Mouse (Mus musculus): ENCODE data around the gene Ccnb1. TPM values are rescaled to one million over a fixed set of nuclear protein-coding genes. Genes with fewer than 3 reads are reported as not detected.
"Not testable (repeated sequence)": the region's sequence is repeated elsewhere in the genome, so short reads cannot be mapped to it uniquely, and the experiment has no call there.

The Ccnb1 gene
- polyA plus RNA-seq, 1 experiment from 2014 or later = 272 TPM

GRCm38 (mm10) chr13:100805776-100806175 is 19.4 kb upstream of the Ccnb1 start:
- 92% methylated on average over 3 of the region's 3 CpGs for WGBS
- Histone ChIP-seq H3K4me1 (no peaks in the 10 kb centered on the region), H3K4me2 (replicated peaks) (no peak overlapping the region), H3K4me3 (no peak overlapping the region), H3K36me3 (peaks cover 69% of the 10 kb centered on the region), H3K27ac (no peak overlapping the region), H3K27me3 (no peaks in the 10 kb centered on the region), H3K9me3 (no peaks in the 10 kb centered on the region), H3K9ac (no peak overlapping the region)
- ATAC-seq (ENCODE audit: insufficient number of reproducible peaks, insufficient read depth, low FRiP score, low TSS enrichment) = no peak

GRCm38 (mm10) chr13:100797171-100797570 is 10.8 kb upstream of the Ccnb1 start:
- no peak overlapping the region for H3K4me3 ChIP-seq
- no peaks in the 10 kb centered on the region for H3K27me3 ChIP-seq
- WGBS = 85% methylated on average over 6 of the region's 6 CpGs
- no peaks in the 10 kb centered on the region for H3K4me1 ChIP-seq
- no peak overlapping the region for H3K4me2 ChIP-seq (replicated peaks)
- no peak overlapping the region for H3K9ac ChIP-seq
- H3K27ac ChIP-seq = no peak overlapping the region
- no peak for ATAC-seq (ENCODE audit: insufficient number of reproducible peaks, insufficient read depth, low FRiP score, low TSS enrichment)
- peaks cover 13% of the 10 kb centered on the region for H3K36me3 ChIP-seq
- no peaks in the 10 kb centered on the region for H3K9me3 ChIP-seq

DNA sequence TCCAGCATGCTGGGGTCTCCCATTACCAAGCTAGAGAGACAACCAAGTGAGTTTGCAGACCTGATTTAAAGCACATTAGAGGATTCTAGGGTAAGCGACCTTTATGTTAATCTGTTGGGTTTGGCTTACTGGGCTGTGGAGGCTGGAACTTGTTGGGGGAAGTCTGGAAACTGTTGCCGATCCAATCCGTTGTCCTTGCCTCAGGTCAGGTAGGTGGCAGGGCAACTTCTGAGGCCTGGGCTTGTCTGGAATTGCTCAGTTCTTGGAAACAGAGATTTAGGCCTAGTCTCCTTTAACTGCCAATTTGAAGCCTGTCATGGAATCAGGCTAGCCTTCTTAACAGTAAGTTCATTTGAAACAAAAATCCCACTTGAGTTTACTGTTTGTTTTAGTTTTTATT is 2.7 kb upstream of the Ccnb1 start:
- Histone ChIP-seq H3K4me2 (replicated peaks) (no peak overlapping the region), H3K4me1 (peaks cover 11% of the 10 kb centered on the region), H3K36me3 (peaks cover 3% of the 10 kb centered on the region; the same call in 1 of the 2 replicates), H3K27me3 (no peaks in the 10 kb centered on the region), H3K9me3 (no peaks in the 10 kb centered on the region), H3K4me3 (no peak overlapping the region), H3K27ac (no peak overlapping the region), H3K9ac (no peak overlapping the region)
- 76% methylated on average over 3 of the region's 3 CpGs for WGBS
- no peak for ATAC-seq (ENCODE audit: insufficient number of reproducible peaks, insufficient read depth, low FRiP score, low TSS enrichment)

DNA sequence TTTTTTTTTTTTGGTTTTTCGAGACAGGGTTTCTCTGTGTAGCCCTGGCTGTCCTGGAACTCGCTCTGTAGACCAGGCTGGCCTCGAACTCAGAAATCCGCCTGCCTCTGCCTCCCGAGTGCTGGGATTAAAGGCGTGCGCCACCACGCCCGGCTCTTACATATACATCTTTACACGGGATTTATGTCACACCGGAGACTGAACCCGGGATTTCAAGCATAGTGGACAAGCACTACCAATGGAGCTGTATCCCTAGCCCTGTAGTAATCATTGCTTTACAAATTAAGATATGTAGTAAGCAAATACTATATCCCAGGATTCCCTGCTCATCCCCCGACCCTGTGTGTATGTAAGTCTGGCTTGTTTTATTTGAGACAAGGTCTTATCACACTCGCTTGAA is 1.7 kb upstream of the Ccnb1 start:
- not testable (repeated sequence) for H3K4me2 ChIP-seq (replicated peaks); H3K9ac ChIP-seq; H3K9me3 ChIP-seq; ATAC-seq (ENCODE audit: insufficient number of reproducible peaks, insufficient read depth, low FRiP score, low TSS enrichment); H3K4me3 ChIP-seq; H3K27ac ChIP-seq; H3K27me3 ChIP-seq
- Histone ChIP-seq H3K4me1 (peaks cover 16% of the 10 kb centered on the region), H3K36me3 (peaks cover 13% of the 10 kb centered on the region)
- WGBS = 92% methylated on average over 13 of the region's 14 CpGs

- no peaks in the 10 kb centered on the region for H3K27me3 ChIP-seq
- peaks cover 17% of the 10 kb centered on the region for H3K36me3 ChIP-seq
- H3K27ac ChIP-seq = no peak overlapping the region
- no peak overlapping the region for H3K9ac ChIP-seq
- 68% methylated on average over 6 of the region's 6 CpGs for WGBS
- H3K9me3 ChIP-seq = no peaks in the 10 kb centered on the region
- peaks cover 16% of the 10 kb centered on the region for H3K4me1 ChIP-seq
- ATAC-seq (ENCODE audit: insufficient number of reproducible peaks, insufficient read depth, low FRiP score, low TSS enrichment) = no peak
- H3K4me2 ChIP-seq (replicated peaks) = no peak overlapping the region
- no peak overlapping the region for H3K4me3 ChIP-seq
Observed at GRCm38 (mm10) chr13:100787316-100788010, 1.1 kb upstream of the Ccnb1 start.

DNA sequence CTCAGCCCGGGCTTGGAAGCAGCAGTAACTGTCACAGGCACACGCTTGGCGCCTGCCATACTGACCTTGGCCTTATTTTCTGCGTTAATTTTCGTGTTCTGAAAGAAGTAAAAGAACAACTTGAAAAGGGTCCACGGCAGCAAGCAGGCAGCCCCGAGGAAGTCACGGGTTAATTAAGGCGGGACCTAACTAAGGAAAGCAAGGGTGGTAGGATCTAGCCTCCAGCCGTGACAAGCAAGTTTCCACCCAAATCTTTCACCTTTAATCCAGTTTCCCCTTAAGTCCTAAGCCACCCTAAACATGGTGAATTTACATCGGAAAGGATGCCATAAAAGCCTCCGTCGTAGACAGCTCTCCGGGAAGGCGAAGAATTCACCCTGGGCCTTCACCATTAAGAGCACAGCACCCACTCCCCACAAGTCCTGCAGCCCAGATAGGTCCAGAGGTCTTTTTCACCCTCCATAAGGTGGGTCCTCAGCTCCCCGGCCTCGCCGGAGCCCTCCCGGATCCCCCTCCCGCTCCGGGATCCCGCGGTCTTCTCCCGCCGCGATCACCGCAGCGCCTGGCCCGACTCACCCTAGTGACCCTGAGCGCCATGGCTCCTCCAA is 460 bp downstream of the Ccnb1 start:
- H3K4me2 ChIP-seq (replicated peaks) = peak overlapping the region; percentile 69
- H3K9me3 ChIP-seq = no peaks in the 10 kb centered on the region
- peaks cover 30% of the 10 kb centered on the region for H3K36me3 ChIP-seq
- peaks cover 16% of the 10 kb centered on the region for H3K4me1 ChIP-seq
- H3K4me3 ChIP-seq = peak overlapping the region; percentile 67
- under 1% methylated on average over 30 of the region's 30 CpGs for WGBS
- H3K9ac ChIP-seq = peak overlapping the region; percentile 72
- peak; percentile 42; the same call in 1 of the 2 replicates for ATAC-seq (ENCODE audit: insufficient number of reproducible peaks, insufficient read depth, low FRiP score, low TSS enrichment)
- no peaks in the 10 kb centered on the region for H3K27me3 ChIP-seq
- peak overlapping the region; percentile 67 for H3K27ac ChIP-seq

GRCm38 (mm10) chr13:100777491-100777890 is 8.9 kb downstream of the Ccnb1 start:
- H3K4me3 ChIP-seq = no peak overlapping the region
- no peaks in the 10 kb centered on the region for H3K27me3 ChIP-seq
- no peak overlapping the region for H3K27ac ChIP-seq
- H3K9me3 ChIP-seq = no peaks in the 10 kb centered on the region
- 84% methylated on average over 3 of the region's 3 CpGs for WGBS
- no peak overlapping the region for H3K9ac ChIP-seq
- no peak overlapping the region for H3K4me2 ChIP-seq (replicated peaks)
- H3K4me1 ChIP-seq = peaks cover 16% of the 10 kb centered on the region
- peaks cover 31% of the 10 kb centered on the region for H3K36me3 ChIP-seq
- no peak for ATAC-seq (ENCODE audit: insufficient number of reproducible peaks, insufficient read depth, low FRiP score, low TSS enrichment)

DNA sequence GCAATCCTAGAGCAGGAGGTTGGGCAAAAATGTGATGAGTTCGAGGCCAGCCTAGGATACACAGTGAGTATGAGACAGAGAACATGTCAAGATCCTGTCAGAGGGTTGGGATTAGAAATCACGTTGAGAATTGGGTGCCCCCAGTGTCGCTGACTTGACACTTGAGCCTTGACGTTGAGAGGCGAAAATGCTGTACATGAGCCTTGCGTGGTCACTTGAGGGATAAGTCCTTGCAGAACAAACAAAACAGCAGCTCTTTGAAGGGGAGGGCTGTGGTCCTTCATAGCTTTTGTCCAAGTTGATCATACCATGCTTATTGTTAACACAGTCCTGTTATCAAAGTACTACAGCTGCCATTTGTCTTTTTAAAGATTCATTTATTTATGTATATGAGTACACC is 9.7 kb downstream of the Ccnb1 start:
- no peak overlapping the region; the same call in 1 of the 2 replicates for H3K4me2 ChIP-seq (replicated peaks)

DNA sequence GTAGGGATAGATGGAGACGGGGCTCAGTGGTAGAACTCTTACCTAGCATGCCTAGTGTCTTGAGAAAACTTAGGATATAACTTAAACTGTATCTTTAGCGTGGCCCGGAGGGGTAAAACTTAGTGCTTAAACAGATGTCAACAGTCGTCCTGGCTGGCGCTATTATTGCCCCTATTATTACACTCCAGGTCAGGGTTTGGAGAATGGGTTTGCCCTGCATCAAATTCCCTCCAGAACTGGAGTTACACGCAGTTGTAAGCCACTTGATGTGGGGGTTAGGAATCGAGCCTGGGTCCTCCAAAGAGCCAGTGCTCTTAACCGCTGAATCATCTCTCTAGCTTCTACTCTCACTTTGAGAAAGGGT is 10.3 kb downstream of the Ccnb1 start:
- WGBS = 16% methylated on average over 8 of the region's 8 CpGs
- no peak for ATAC-seq (ENCODE audit: insufficient number of reproducible peaks, insufficient read depth, low FRiP score, low TSS enrichment)
- Histone ChIP-seq H3K4me1 (peaks cover 16% of the 10 kb centered on the region), H3K36me3 (peaks cover 25% of the 10 kb centered on the region; the same call in 1 of the 2 replicates), H3K4me2 (replicated peaks) (peak overlapping the region; percentile 89), H3K27ac (0 out of 2 replicates have a peak overlapping the region, but pooled peaks have one; percentile 37), H3K27me3 (no peaks in the 10 kb centered on the region), H3K9me3 (no peaks in the 10 kb centered on the region), H3K4me3 (peak overlapping the region; percentile 87), H3K9ac (peak overlapping the region; percentile 70)

More for the DNA sequence above, 9.7 kb downstream of the Ccnb1 start:
- Histone ChIP-seq H3K9ac (no peak overlapping the region), H3K27me3 (no peaks in the 10 kb centered on the region), H3K4me1 (peaks cover 16% of the 10 kb centered on the region), H3K36me3 (peaks cover 30% of the 10 kb centered on the region), H3K27ac (no peak overlapping the region), H3K9me3 (no peaks in the 10 kb centered on the region), H3K4me3 (no peak overlapping the region)
- WGBS = 63% methylated on average over 6 of the region's 6 CpGs
- ATAC-seq (ENCODE audit: insufficient number of reproducible peaks, insufficient read depth, low FRiP score, low TSS enrichment) = no peak

- Histone ChIP-seq H3K4me1 (peaks cover 16% of the 10 kb centered on the region), H3K4me2 (replicated peaks) (peak within 1 kb of the TSS; percentile 89), H3K27ac (0 out of 2 replicates have a peak within 1 kb of the TSS, but pooled peaks have one; percentile 42), H3K27me3 (no peaks in the 10 kb centered on the region), H3K9me3 (no peaks in the 10 kb centered on the region), H3K36me3 (peaks cover 29% of the 10 kb centered on the region), H3K9ac (peak within 1 kb of the TSS; percentile 70), H3K4me3 (peak within 1 kb of the TSS; percentile 87)
- under 1% methylated on average over 46 of the region's 46 CpGs for WGBS
- ATAC-seq (ENCODE audit: insufficient number of reproducible peaks, insufficient read depth, low FRiP score, low TSS enrichment) = peak; percentile 81
Observed at GRCm38 (mm10) chr13:100775252-100776055, 10.9 kb downstream of the Ccnb1 start, which contains the start of gene Cenph. TSS of gene Cenph (minus strand) at chr13:100775899.

DNA sequence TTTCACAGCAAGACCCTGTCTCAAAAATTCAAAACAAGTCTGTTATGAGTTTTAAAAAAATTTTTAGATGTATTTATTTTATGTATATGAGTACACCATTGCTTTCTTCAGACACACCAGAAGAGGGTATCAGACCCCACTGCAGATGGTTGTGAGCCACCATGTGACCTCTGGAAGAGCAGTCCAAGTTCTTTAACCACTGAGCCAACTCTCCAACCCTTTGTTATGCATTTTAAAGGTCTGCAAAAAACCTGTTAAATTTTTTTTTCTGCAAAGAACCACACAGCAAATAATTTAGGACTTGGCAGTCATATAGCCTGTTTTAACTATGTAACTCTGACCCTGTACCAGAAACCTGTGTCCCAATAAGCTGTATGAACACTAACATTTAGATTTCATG is 11.7 kb downstream of the Ccnb1 start:
- H3K27me3 ChIP-seq = no peaks in the 10 kb centered on the region
- peaks cover 16% of the 10 kb centered on the region for H3K4me1 ChIP-seq
- H3K4me2 ChIP-seq (replicated peaks) = peak overlapping the region; percentile 89
- peak overlapping the region; percentile 87 for H3K4me3 ChIP-seq
- ATAC-seq (ENCODE audit: insufficient number of reproducible peaks, insufficient read depth, low FRiP score, low TSS enrichment) = no peak
- H3K9me3 ChIP-seq = no peaks in the 10 kb centered on the region
- peak overlapping the region; percentile 70 for H3K9ac ChIP-seq
- no peak overlapping the region for H3K27ac ChIP-seq
- H3K36me3 ChIP-seq = peaks cover 28% of the 10 kb centered on the region

Measured in embryonic facial prominence, embryonic 12.5 days (tissue).